Mouse (Mus musculus) limb, embryonic 14.5 days (tissue): ENCODE results near the gene Dpy19l3. TPM values are rescaled to one million over a fixed set of nuclear protein-coding genes. Genes with fewer than 3 reads are reported as not detected.

ENCODE experiments used
- ATAC-seq: fragments of 200-750 bp; cut with Nextera tagmentation; 2 replicates; pipeline ENCODE4 v1.8.0; 2017; ENCODE audit warnings: low read depth, moderate number of reproducible peaks, moderate TSS enrichment; ENCODE audit not compliant: low FRiP score
- DNase-seq: peaks from one replicate; pipeline ENCODE4 v3.0.0-alpha.2; 2015; ENCODE audit warnings: low spot score
- H3K27ac ChIP-seq: fragments of 300-500 bp; sonication (generic); replicated peaks from 2 replicates; pipeline ENCODE4 v1.5.1; 2014; ENCODE audit warnings: low read depth, mild to moderate bottlenecking, low read length, moderate library complexity, mixed read lengths
- H3K27me3 ChIP-seq: fragments of 300-500 bp; sonication (generic); 2 replicates; pipeline ENCODE4 v1.6.1; 2014; ENCODE audit warnings: low read length, mixed read lengths; ENCODE audit not compliant: control insufficient read depth, insufficient read depth
- H3K36me3 ChIP-seq: fragments of 300-500 bp; sonication (generic); 2 replicates; pipeline ENCODE4 v1.6.1; 2014; ENCODE audit warnings: mild to moderate bottlenecking, low read length, moderate library complexity, mixed read lengths; ENCODE audit not compliant: control insufficient read depth, insufficient read depth
- H3K4me1 ChIP-seq: fragments of 300-500 bp; sonication (generic); 2 replicates; pipeline ENCODE4 v1.6.1; 2014; ENCODE audit warnings: antibody characterized with exemption, low read length, mixed read lengths; ENCODE audit not compliant: control insufficient read depth, insufficient read depth
- H3K4me2 ChIP-seq: fragments of 300-500 bp; sonication (generic); replicated peaks from 2 replicates; pipeline ENCODE4 v1.6.1; 2014; ENCODE audit warnings: low read depth, mild to moderate bottlenecking, low read length, moderate library complexity; ENCODE audit not compliant: severe bottlenecking
- H3K4me3 ChIP-seq: fragments of 300-500 bp; sonication (generic); replicated peaks from 2 replicates; pipeline ENCODE4 v1.5.1; 2014; ENCODE audit warnings: low read length
- H3K9ac ChIP-seq: fragments of 300-500 bp; sonication (generic); 2 replicates; pipeline ENCODE4 v1.6.1; 2014; ENCODE audit warnings: mild to moderate bottlenecking, low read depth, low read length, moderate library complexity; ENCODE audit not compliant: severe bottlenecking
- H3K9me3 ChIP-seq: fragments of 300-500 bp; sonication (generic); 2 replicates; pipeline ENCODE4 v1.6.1; 2016; ENCODE audit warnings: low read length; ENCODE audit not compliant: control insufficient read depth
- POLR2A ChIP-seq: fragments of 200-500 bp; IDR thresholded peaks from 2 replicates; pipeline ENCODE4 v1.8.0; 2012; ENCODE audit warnings: inconsistent platforms, mild to moderate bottlenecking, moderate library complexity, borderline replicate concordance; ENCODE audit not compliant: insufficient read depth, insufficient read length; ENCODE audit errors: extremely low read depth
- WGBS: fragments of 180-500 bp; shearing (Covaris S2); extraction: QIAGEN DNeasy Blood & Tissue Kit; methylation state at CpG from one replicate; pipeline ENCODE4 v1.1.7; 2014; 5-methylcytosine and 5-hydroxymethylcytosine counted together
- polyA plus RNA-seq, 2 experiments: library from polyadenylated mRNA; depleted of rRNA in 1 of 2; stranded (reverse) in 1 of 2; unstranded in 1 of 2; fragments of >200 nt; fragmentation: Nextera tagmentation in 1 of 2; extraction: Ambion mirVana in 1 of 2; gene quantifications; 2 replicates each; pipeline versions ENCODE4 v1.2.1 to v1.2.3; 2012 to 2014

Gene Dpy19l3
- polyA plus RNA-seq, 2 experiments, result 15.9 to 34.7 TPM

DNA sequence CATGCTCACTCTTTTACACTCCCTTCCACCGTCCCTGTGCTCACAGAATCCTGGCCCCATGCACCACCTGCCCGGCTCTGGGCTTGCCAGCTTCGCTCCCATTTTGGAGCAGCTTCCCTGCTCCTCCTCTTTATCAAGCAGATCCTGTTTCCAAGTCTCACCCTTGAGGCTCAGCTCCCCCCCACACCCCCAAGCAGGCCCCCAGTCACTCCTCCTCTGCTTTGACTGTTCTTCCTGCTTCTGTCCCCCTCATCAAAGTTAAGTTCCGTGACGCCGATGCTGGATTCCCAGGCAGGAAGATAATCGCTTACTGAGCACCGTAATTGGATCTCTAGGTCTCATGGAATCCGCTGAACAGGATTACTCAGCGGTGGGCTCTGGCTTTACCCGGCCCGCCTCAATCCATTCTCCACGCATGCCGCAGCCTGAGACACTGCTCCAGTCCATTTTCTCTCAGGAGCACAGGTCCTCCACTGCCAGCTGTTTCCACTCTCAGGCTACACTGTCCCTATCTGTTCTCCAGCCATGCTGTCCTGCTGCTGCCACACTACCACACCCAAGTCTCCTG is 6.8 kb downstream of the Dpy19l3 start:
- Histone ChIP-seq H3K27me3 (no peaks in the 10 kb centered on the region), H3K4me2 (no peak overlapping the region), H3K36me3 (peaks cover 66% of the 10 kb centered on the region), H3K4me3 (no peak overlapping the region), H3K4me1 (no peaks in the 10 kb centered on the region), H3K9me3 (no peaks in the 10 kb centered on the region), H3K9ac (no peak overlapping the region), H3K27ac (no peak overlapping the region)
- 80% methylated on average over 14 of the region's 14 CpGs for WGBS
- peak; percentile 23 for DNase-seq
- ATAC-seq, result peak; percentile 85
- no peak for TF ChIP-seq POLR2A

DNA sequence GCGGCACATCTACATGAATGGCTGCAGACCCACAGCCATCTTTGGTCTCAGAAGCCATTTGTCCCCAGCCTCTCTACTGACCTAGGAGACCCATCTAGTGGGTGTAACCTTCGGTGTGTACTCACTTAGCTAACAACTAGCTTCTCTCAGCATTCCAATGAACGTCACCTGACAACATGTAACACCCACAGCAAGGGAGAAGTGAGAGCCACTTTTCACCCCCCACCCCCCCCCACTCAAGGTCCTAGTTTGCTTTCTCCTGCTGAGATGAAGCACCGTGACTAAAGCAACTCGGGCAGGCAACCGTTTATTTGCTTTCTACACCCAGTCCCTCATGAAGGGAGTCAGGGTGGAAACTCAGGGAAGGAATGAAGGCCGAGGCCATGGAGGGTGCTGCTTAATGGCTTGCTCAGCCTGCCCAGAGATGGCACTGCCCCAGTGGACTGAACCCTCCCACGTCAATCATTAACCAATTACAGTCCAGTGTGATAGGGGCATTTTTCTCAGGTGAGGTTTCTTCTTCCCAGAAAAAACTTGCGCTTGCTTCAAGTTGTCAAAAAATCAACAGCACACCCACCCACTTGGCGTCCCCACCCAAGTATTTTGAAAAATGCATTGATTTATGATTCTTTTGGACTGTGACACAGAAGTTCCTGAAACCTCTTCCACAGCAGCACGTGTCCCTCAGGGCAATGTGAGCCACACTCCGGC is 7.4 kb downstream of the Dpy19l3 start:
- peaks cover 68% of the 10 kb centered on the region for H3K36me3 ChIP-seq
- no peaks in the 10 kb centered on the region for H3K9me3 ChIP-seq
- no peak overlapping the region for H3K27ac ChIP-seq
- no peak overlapping the region for H3K9ac ChIP-seq
- 88% methylated on average over 12 of the region's 12 CpGs for WGBS
- H3K4me3 ChIP-seq, result no peak overlapping the region
- no peaks in the 10 kb centered on the region for H3K4me1 ChIP-seq
- ATAC-seq (no peak), DNase-seq (no peak)
- no peak for TF ChIP-seq POLR2A
- no peaks in the 10 kb centered on the region for H3K27me3 ChIP-seq
- no peak overlapping the region for H3K4me2 ChIP-seq

DNA sequence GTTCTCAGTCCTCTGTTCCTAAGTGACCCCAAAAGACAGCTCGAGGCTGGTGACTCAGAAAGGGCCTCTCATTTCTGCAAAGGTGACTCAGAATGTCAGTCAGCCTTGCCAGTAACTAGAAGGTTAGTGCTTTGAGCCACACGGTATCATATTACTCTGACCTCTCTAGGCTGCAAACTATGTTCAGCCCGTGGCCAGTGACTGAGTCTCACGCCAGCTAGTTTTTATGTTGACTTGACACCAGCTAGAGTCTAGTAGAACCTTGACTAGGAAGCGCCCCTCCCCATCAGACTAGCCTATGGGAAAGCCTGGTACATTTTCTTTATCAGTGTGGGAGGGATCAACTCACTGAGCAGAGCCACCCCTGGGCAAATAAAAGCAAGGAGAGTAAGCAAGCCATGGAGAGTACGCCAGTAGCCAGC is 9.0 kb downstream of the Dpy19l3 start:
- Histone ChIP-seq H3K4me2 (no peak overlapping the region), H3K4me1 (no peaks in the 10 kb centered on the region), H3K4me3 (no peak overlapping the region), H3K27ac (no peak overlapping the region), H3K9ac (no peak overlapping the region), H3K27me3 (no peaks in the 10 kb centered on the region), H3K36me3 (peaks cover 64% of the 10 kb centered on the region), H3K9me3 (no peaks in the 10 kb centered on the region)
- whole genome bisulfite sequencing, result 67% methylated on average over 6 of the region's 6 CpGs
- DNase-seq (no peak), ATAC-seq (no peak)
- no peak for TF ChIP-seq POLR2A

DNA sequence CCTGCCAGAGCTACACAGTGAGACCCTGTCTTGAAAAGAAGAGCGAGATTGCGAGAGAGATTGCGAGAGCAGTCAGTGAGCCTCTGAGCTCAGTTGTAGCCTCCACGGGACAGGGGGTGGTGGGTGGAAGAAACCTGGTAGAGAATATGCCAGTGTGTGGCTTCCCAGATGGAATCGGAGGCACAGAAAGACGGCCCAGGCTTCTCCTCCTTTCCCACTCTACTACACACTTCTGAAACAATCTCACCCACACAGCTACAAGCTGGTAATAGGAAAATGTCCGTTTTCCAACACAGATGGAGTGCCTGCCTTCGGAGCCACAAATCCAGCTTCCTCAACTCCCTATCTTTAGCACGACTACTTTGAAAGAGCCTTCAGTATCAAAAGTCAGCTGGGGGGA is 9.5 kb downstream of the Dpy19l3 start:
- peaks cover 62% of the 10 kb centered on the region for H3K36me3 ChIP-seq
- H3K9ac ChIP-seq, result no peak overlapping the region
- no peak overlapping the region for H3K4me3 ChIP-seq
- no peak overlapping the region for H3K27ac ChIP-seq
- no peak overlapping the region for H3K4me2 ChIP-seq
- no peaks in the 10 kb centered on the region for H3K4me1 ChIP-seq
- WGBS, result 98% methylated on average over 9 of the region's 9 CpGs
- ATAC-seq (no peak), DNase-seq (no peak)
- no peaks in the 10 kb centered on the region for H3K27me3 ChIP-seq
- TF ChIP-seq POLR2A, result no peak
- no peaks in the 10 kb centered on the region for H3K9me3 ChIP-seq

DNA sequence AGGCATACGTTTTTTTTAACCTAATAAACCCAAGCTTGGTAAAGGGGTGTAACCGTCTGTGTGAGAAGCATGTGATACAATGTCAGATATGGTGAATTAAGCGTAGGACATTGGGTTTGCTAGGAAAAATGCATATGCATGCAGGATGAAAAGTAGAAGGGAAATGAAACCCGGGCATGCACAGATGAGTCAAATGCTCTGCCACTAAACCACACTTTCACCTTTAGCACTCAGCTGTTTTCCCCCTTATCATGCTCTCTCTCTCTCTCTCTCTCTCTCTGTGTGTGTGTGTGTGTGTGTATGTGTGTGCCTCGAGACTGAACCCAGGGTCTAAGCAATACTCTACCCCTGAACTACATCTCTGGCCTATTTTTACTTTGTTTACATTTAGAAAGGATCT is 11.9 kb downstream of the Dpy19l3 start:
- H3K4me2 ChIP-seq, result no peak overlapping the region
- TF ChIP-seq POLR2A, result no peak
- H3K36me3 ChIP-seq, result peaks cover 45% of the 10 kb centered on the region
- H3K9me3 ChIP-seq, result no peaks in the 10 kb centered on the region
- DNase-seq, result no peak
- no peak overlapping the region for H3K27ac ChIP-seq
- no peaks in the 10 kb centered on the region for H3K4me1 ChIP-seq
- H3K4me3 ChIP-seq, result no peak overlapping the region
- H3K27me3 ChIP-seq, result no peaks in the 10 kb centered on the region
- WGBS, result 86% methylated on average over 5 of the region's 5 CpGs
- no peak for ATAC-seq
- no peak overlapping the region for H3K9ac ChIP-seq
